Mouse (Mus musculus) kidney, embryonic 14.5 days (tissue): Measurements from ENCODE around the gene Trim38. TPM values are rescaled to one million over a fixed set of nuclear protein-coding genes. Genes with fewer than 3 reads are reported as not detected.

Experiments used
- ATAC-seq: fragments of 200-750 bp; cut with Nextera tagmentation; 2 replicates; pipeline ENCODE4 v1.8.0; 2017; ENCODE audit warnings: moderate number of reproducible peaks, mild to moderate bottlenecking, moderate TSS enrichment, moderate library complexity; ENCODE audit not compliant: low FRiP score, low TSS enrichment
- H3K27ac ChIP-seq: fragments of 300-500 bp; sonication (generic); 2 replicates; pipeline ENCODE4 v1.5.1; 2014; ENCODE audit warnings: low read depth, mild to moderate bottlenecking, low read length, moderate library complexity, mixed read lengths
- H3K27me3 ChIP-seq: fragments of 300-500 bp; sonication (generic); 2 replicates; pipeline ENCODE4 v1.6.1; 2014; ENCODE audit warnings: mild to moderate bottlenecking, low read length; ENCODE audit not compliant: control insufficient read depth, insufficient read depth
- H3K36me3 ChIP-seq: fragments of 300-500 bp; sonication (generic); 2 replicates; pipeline ENCODE4 v1.6.1; 2014; ENCODE audit warnings: low read length, mixed read lengths; ENCODE audit not compliant: control insufficient read depth, insufficient read depth
- H3K4me1 ChIP-seq: fragments of 300-500 bp; sonication (generic); 2 replicates; pipeline ENCODE4 v1.6.1; 2014; ENCODE audit warnings: low read length, mixed read lengths; ENCODE audit not compliant: control insufficient read depth, insufficient read depth
- H3K4me2 ChIP-seq: fragments of 300-500 bp; sonication (generic); replicated peaks from 2 replicates; pipeline ENCODE4 v1.6.1; 2014; ENCODE audit warnings: low read depth, mild to moderate bottlenecking, low read length
- H3K4me3 ChIP-seq: fragments of 300-500 bp; sonication (generic); 2 replicates; pipeline ENCODE4 v1.5.1; 2014; ENCODE audit warnings: mild to moderate bottlenecking, low read length
- H3K9ac ChIP-seq: fragments of 300-500 bp; sonication (generic); 2 replicates; pipeline ENCODE4 v1.6.1; 2014; ENCODE audit warnings: low read depth, mild to moderate bottlenecking, low read length, moderate library complexity
- H3K9me3 ChIP-seq: fragments of 300-500 bp; sonication (generic); 2 replicates; pipeline ENCODE4 v1.6.1; 2016; ENCODE audit warnings: low read length; ENCODE audit not compliant: control insufficient read depth
- WGBS: fragments of 180-500 bp; shearing (Covaris S2); extraction: QIAGEN DNeasy Blood & Tissue Kit; methylation state at CpG from one replicate; pipeline ENCODE4 v1.1.7; 2014; 5-methylcytosine and 5-hydroxymethylcytosine counted together
- polyA plus RNA-seq: library from polyadenylated mRNA; unstranded; fragments of >200 nt; fragmentation: Nextera tagmentation; extraction: Ambion mirVana; gene quantifications from 2 replicates; pipeline ENCODE4 v1.2.1, GENCODE M21; 2014

Gene Trim38
- polyA plus RNA-seq, 1 experiment from 2014 or later = not detected

DNA sequence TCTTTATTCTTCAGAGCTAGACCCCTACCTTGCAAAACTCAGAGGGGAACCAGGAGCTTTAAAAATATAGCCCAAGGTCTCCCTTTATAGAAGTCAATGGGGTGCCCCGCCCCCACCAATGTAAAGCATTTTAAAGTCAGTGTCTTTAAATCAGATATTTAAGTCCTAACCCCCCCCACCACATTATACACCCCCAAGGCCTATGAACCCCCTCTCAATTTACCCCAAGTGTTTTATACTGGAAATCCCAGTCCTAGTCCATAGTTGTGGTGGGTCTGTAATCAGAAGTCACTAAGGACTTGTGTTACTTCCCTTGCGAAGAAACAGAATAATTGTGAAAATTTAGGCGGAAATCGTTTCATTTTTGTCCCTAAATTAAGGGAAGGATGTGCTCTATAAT, 31.7 kb upstream of the Trim38 start:
- WGBS = 27% methylated on average over 4 of the region's 4 CpGs
- ATAC-seq = no peak
- H3K4me2 ChIP-seq = peak overlapping the region; percentile 72

DNA sequence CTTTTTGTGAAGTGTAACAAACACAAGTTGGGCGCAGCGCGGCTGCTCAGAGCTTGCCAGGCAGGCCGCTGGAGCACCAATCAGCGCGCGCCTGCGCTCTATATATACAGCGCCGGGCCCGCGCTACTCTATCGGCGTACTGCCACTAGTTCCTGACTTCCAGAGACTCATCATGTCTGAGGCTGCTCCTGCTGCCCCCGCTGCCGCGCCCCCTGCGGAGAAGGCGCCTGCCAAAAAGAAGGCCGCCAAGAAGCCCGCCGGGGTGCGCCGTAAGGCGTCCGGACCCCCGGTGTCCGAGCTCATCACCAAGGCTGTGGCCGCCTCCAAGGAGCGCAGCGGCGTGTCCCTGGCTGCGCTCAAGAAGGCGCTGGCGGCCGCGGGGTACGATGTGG, 31.0 kb upstream of the Trim38 start, which contains the start of gene Hist1h1c:
TSS of gene Hist1h1c (plus strand) at position 132 of the 392 bp plus-strand sequence.
- no peaks in the 10 kb centered on the region for H3K36me3 ChIP-seq
- peak within 1 kb of the TSS; percentile 74 for H3K9ac ChIP-seq
- H3K4me3 ChIP-seq = peak within 1 kb of the TSS; percentile 51
- no peaks in the 10 kb centered on the region for H3K9me3 ChIP-seq
- H3K4me1 ChIP-seq = peaks cover 7% of the 10 kb centered on the region; the same call in 1 of the 2 replicates
- WGBS = under 1% methylated on average over 30 of the region's 38 CpGs
- H3K4me2 ChIP-seq = peak within 1 kb of the TSS; percentile 72
- ATAC-seq = peak; percentile 95
- no peaks in the 10 kb centered on the region for H3K27me3 ChIP-seq
- H3K27ac ChIP-seq = peak within 1 kb of the TSS; percentile 99

More for the DNA sequence above, 31.7 kb upstream of the Trim38 start:
- H3K27ac ChIP-seq = peak overlapping the region; percentile 99
- no peaks in the 10 kb centered on the region for H3K9me3 ChIP-seq
- peak overlapping the region; percentile 74 for H3K9ac ChIP-seq
- peaks cover 7% of the 10 kb centered on the region; the same call in 1 of the 2 replicates for H3K4me1 ChIP-seq
- no peaks in the 10 kb centered on the region for H3K36me3 ChIP-seq
- H3K27me3 ChIP-seq = no peaks in the 10 kb centered on the region
- H3K4me3 ChIP-seq = peak overlapping the region; percentile 51; the same call in 1 of the 2 replicates

DNA sequence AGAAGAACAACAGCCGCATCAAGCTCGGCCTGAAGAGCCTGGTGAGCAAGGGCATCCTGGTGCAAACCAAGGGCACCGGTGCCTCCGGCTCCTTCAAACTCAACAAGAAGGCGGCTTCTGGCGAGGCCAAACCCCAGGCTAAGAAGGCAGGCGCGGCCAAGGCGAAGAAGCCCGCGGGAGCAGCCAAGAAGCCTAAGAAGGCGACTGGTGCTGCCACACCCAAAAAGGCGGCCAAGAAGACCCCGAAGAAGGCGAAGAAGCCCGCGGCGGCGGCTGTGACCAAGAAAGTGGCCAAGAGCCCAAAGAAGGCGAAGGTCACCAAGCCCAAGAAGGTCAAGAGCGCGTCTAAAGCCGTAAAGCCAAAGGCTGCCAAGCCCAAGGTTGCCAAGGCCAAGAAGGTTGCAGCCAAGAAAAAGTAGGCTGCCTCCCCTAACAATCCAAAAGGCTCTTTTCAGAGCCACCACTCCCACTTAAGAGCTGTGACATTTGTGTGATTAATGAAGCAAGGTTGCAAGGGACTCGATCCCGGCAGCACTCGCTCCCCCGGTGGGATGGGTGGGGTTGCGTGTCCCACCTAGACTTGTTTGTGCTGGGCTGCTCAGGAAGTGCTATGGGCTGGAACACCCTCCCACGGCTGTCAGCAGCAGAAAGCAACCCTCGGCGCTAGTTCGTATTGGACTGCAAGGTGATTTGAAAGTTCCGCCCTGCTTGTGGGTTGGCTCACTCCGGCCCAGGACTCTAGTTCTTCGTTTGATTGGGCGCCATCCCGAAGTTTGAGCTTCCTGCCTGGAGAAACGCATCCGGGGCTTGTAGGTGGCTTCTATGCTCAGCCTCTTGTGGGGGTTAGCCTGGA, 30.4 kb upstream of the Trim38 start:
- under 1% methylated on average over 39 of the region's 39 CpGs for WGBS
- H3K27ac ChIP-seq = peak overlapping the region; percentile 99
- H3K4me3 ChIP-seq = peak overlapping the region; percentile 51
- peak overlapping the region; percentile 72 for H3K4me2 ChIP-seq
- H3K9ac ChIP-seq = peak overlapping the region; percentile 74
- peak; percentile 94 for ATAC-seq
- H3K27me3 ChIP-seq = no peaks in the 10 kb centered on the region
- H3K9me3 ChIP-seq = no peaks in the 10 kb centered on the region
- H3K4me1 ChIP-seq = peaks cover 10% of the 10 kb centered on the region; the same call in 1 of the 2 replicates
- H3K36me3 ChIP-seq = no peaks in the 10 kb centered on the region

DNA sequence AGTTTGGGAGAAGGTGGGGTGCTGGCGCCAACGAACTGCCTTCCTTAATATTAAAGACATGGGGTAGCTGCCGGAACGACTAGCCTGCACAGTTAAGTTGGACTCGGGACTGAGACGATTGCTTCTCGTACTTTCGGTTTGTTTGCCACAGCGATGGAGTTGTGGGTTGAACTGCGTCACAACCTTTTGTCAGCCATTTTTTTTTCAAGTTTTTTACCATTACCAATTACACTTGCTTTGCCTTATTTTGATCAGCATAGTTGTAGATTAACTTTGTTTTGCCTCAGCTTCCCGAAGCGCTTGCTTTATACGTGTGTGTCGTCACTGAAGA, 29.8 kb upstream of the Trim38 start:
- Histone ChIP-seq H3K9ac (peak overlapping the region; percentile 74), H3K36me3 (no peaks in the 10 kb centered on the region), H3K9me3 (no peaks in the 10 kb centered on the region), H3K4me1 (peaks cover 13% of the 10 kb centered on the region; the same call in 1 of the 2 replicates), H3K27me3 (no peaks in the 10 kb centered on the region), H3K4me2 (peak overlapping the region; percentile 72), H3K4me3 (peak overlapping the region; percentile 51), H3K27ac (peak overlapping the region; percentile 99)
- under 1% methylated on average over 14 of the region's 14 CpGs for WGBS
- ATAC-seq = no peak

DNA sequence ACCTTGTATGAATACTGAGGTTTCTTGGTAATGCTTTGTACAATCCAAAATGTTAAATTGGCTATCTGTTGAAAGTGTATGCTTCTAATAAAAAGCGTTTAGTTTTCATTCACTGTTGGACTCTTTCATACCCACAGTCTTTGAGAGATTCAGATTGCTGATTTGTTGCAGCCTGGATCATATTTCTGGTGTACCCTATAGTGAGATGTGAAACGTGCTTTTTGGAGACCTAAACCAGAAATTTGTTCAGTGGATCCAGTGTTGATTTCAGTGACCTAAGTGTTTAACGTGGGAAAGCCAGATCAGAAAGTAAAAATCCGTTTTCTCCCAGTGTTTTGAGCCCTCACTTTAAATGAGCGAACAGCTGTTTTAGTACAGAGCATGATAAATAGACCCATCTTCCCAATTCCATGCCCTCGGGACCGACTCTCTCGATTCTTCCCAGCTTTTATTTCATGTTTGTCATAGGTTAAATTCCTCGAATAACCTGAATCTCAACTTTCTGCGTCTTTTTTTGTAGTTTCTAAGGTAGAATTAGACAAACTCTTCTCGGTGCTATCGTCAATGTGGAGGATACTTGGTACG, 29.4 kb upstream of the Trim38 start:
- Histone ChIP-seq H3K27ac (peak overlapping the region; percentile 99), H3K36me3 (no peaks in the 10 kb centered on the region), H3K9ac (peak overlapping the region; percentile 74), H3K4me2 (peak overlapping the region; percentile 72), H3K4me1 (peaks cover 13% of the 10 kb centered on the region; the same call in 1 of the 2 replicates), H3K4me3 (peak overlapping the region; percentile 51), H3K27me3 (no peaks in the 10 kb centered on the region), H3K9me3 (no peaks in the 10 kb centered on the region)
- no peak for ATAC-seq
- 22% methylated on average over 13 of the region's 13 CpGs for WGBS

DNA sequence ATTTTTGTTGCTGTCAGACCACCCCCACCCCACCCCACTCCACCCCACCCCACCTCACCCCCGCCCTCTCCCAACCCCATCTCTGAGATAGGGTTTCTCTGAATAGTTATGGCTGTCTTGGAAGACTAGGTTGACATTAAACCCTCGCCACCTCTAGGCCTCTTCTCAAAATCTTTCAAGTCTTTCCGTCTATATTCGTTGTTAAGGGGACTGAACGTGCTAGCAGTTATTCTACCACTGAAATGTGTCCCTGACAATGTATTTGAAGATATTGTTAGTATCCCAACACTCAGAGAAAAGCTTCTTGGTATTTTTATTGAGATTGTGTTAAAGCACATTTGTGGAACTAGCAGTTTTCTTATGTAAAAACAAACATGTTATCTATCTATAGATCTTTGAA, 28.8 kb upstream of the Trim38 start:
- no peak for ATAC-seq
- H3K4me1 ChIP-seq = peaks cover 13% of the 10 kb centered on the region; the same call in 1 of the 2 replicates
- peak overlapping the region; percentile 51; the same call in 1 of the 2 replicates for H3K4me3 ChIP-seq

DNA sequence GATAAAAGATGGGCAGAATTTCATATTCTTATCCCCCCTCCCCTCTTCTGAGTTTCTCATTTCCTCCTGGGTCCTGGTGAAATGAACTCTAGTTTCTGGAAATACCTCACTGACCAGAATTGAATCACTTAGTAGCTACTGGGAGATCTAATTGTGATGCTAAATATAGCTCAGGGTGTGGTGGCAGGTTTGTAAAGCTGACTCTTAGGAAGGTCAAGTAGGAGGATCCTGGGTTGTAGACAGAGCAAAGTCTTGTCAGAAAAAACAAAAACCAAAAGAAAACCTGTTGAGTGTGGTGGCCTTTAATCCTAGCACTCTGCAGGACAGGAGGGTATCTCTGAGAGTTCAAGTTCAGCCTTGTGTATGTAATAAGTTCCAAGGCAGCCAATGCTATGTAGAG, 27.7 kb upstream of the Trim38 start:
- no peaks in the 10 kb centered on the region for H3K9me3 ChIP-seq
- peaks cover 13% of the 10 kb centered on the region; the same call in 1 of the 2 replicates for H3K4me1 ChIP-seq
- ATAC-seq = no peak
- no peaks in the 10 kb centered on the region for H3K36me3 ChIP-seq
- no peak overlapping the region for H3K9ac ChIP-seq
- no peaks in the 10 kb centered on the region for H3K27me3 ChIP-seq
- no peak overlapping the region for H3K4me3 ChIP-seq
- no peak overlapping the region for H3K4me2 ChIP-seq
- H3K27ac ChIP-seq = no peak overlapping the region

More for the DNA sequence above, 28.8 kb upstream of the Trim38 start:
- no peaks in the 10 kb centered on the region for H3K27me3 ChIP-seq
- peak overlapping the region; percentile 74; the same call in 1 of the 2 replicates for H3K9ac ChIP-seq
- no peaks in the 10 kb centered on the region for H3K9me3 ChIP-seq
- WGBS = 47% methylated on average over 5 of the region's 5 CpGs
- peak overlapping the region; percentile 72 for H3K4me2 ChIP-seq
- peak overlapping the region; percentile 99; the same call in 1 of the 2 replicates for H3K27ac ChIP-seq
- H3K36me3 ChIP-seq = no peaks in the 10 kb centered on the region

DNA sequence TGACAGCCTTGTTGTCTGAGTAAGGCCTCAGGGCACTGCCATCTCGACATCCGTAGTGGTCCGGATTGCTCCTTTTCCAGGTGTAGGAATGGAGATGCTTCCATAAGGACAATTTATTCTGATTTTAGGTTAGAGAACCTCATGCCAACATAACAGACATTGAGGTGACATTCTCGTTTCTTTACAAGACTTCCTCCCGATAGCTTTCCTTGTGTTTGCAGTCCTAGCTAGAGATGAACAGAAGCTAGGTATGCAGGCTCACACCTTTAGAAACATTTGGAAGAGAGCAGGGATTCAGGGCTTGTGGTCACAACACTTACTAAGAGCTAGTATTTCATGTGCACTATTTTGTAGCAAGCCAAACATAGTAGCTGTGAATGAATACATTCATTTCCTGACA, 26.5 kb upstream of the Trim38 start:
- no peaks in the 10 kb centered on the region for H3K9me3 ChIP-seq
- no peak overlapping the region for H3K4me3 ChIP-seq
- H3K36me3 ChIP-seq = no peaks in the 10 kb centered on the region
- H3K27me3 ChIP-seq = no peaks in the 10 kb centered on the region
- H3K27ac ChIP-seq = no peak overlapping the region
- WGBS = 88% methylated on average over 5 of the region's 5 CpGs
- H3K4me1 ChIP-seq = peaks cover 17% of the 10 kb centered on the region; the same call in 1 of the 2 replicates
- no peak for ATAC-seq
- no peak overlapping the region for H3K9ac ChIP-seq
- H3K4me2 ChIP-seq = no peak overlapping the region

DNA sequence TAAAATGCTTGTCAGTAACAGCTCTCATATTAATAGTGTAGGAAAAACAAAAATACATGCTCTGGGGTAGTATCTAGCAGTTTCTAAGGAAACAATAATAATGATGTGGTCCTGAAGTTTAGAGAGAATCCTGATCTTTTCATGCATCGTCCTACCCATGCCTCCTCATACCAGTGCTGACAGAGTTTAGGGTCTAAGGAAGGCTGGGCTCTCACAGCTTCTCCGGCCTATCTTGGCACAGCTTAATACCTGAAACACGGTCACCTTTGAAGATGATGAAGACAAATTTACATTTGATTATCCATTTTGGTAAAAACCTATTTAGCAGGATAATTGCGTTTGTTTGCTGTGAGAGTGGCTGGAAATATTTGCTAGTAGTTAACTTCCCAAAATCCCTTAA, 25.8 kb upstream of the Trim38 start:
- Histone ChIP-seq H3K27ac (peak overlapping the region; percentile 98; the same call in 1 of the 2 replicates), H3K9me3 (no peaks in the 10 kb centered on the region), H3K4me3 (peak overlapping the region; percentile 41), H3K4me1 (peaks cover 21% of the 10 kb centered on the region; the same call in 1 of the 2 replicates), H3K27me3 (no peaks in the 10 kb centered on the region), H3K36me3 (no peaks in the 10 kb centered on the region), H3K9ac (peak overlapping the region; percentile 75), H3K4me2 (peak overlapping the region; percentile 67)
- WGBS = 48% methylated on average over 4 of the region's 4 CpGs
- no peak for ATAC-seq
